8 mouse cellular contexts compared by ENCODE assay signal in the genomic region with DNA sequence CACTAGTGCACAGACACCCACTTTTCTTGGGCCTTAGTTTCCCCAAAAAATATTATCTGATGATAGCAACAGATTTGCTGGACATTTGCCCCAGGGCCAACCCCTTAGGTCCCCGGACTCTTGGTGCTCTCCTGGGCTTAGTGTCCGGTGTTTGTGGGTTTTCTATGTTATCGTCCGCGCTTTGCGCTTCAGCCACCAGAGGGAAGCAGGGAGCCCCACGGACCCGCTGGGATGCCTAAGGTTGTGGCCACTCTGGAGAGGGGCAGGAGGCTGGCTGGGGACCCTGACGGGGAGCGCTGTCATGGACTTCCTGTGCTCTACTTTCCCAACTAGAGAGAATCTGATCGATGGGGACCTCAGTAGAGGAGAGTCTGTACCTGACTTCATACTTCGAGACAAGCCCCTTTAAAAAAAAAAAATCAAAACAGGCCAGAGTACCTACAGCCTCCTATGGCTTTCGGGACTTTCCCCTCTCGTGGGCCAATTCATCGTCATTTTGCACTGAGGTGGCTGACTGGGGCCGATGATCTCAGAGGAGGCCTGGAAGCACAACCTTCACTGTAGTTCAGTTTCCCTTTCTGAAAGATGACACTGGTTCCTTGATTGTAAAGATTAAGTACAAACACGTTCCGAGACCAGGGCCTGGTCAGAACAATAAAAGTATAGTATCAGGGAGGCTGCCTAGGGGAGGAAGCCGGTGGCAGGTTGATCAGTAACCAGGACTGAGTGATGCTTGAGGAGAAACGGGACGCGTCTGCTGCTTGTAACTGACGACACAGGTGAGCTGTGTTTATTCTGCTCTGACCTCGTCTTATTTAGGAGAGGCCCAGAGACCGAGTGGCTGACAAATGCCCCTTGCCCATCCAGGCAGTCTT. TPM values are rescaled to one million over a fixed set of nuclear protein-coding genes. Genes with fewer than 3 reads are reported as not detected.
DNase-seq lines count a peak whose midpoint lies in the region; ATAC-seq and TF ChIP-seq lines count a peak whose summit lies in the region.

No protein-coding gene starts in this region.

- no peaks in the 10 kb centered on the region for H3K27me3 ChIP-seq in CH12.LX (replicated peaks)
- H3K27me3 ChIP-seq in forebrain, embryonic 13.5 days: peaks cover 35% of the 10 kb centered on the region
- peaks cover 26% of the 10 kb centered on the region for H3K27me3 ChIP-seq in liver, embryonic 16.5 days (ENCODE audit: control insufficient read depth, insufficient read depth, low read depth, low read length)
- peaks cover 32% of the 10 kb centered on the region for H3K27me3 ChIP-seq in neural tube, embryonic 12.5 days (replicated peaks)
- peaks cover 14% of the 10 kb centered on the region for H3K27me3 ChIP-seq in stomach, embryonic 16.5 days (ENCODE audit: control insufficient read depth, insufficient read depth, low read length)

- no peak; the same call in 1 of the 2 replicates for TF ChIP-seq EP300 in CH12.LX (IDR thresholded peaks at IDR 0.05; ENCODE audit: low read length)

- peak; percentile 59 for TF ChIP-seq RAD21 in CH12.LX (IDR thresholded peaks at IDR 0.05; ENCODE audit: low read depth, low read length)

- peak; percentile 41 to 94 for TF ChIP-seq CTCF in CH12.LX (conservative IDR thresholded peaks at IDR 0.05 in 1 of 2, IDR thresholded peaks at IDR 0.05 in 1 of 2; ENCODE audit: low read depth in 2 of 2, low read length in 2 of 2)

- WGBS in forebrain, embryonic 13.5 days: 35% methylated on average over 25 of the region's 25 CpGs
- 12% methylated on average over 25 of the region's 25 CpGs for whole genome bisulfite sequencing in large intestine, adult 2 months
- WGBS in liver, embryonic 16.5 days (ENCODE audit: insufficient replicate concordance): 20% methylated on average over 25 of the region's 25 CpGs
- 23% methylated on average over 25 of the region's 25 CpGs for WGBS in neural tube, embryonic 12.5 days
- 18% methylated on average over 25 of the region's 25 CpGs for WGBS in stomach, embryonic 16.5 days

- peak overlapping the region; percentile 75 for H3K4me2 ChIP-seq in CH12.LX (ENCODE audit: insufficient read depth, low read depth, poor library complexity, severe bottlenecking)
- H3K4me2 ChIP-seq in forebrain, embryonic 13.5 days: peak overlapping the region; percentile 95
- H3K4me2 ChIP-seq in liver, embryonic 16.5 days (ENCODE audit: low read depth, low read length): peak overlapping the region; percentile 93
- H3K4me2 ChIP-seq in neural tube, embryonic 12.5 days (replicated peaks): peak overlapping the region; percentile 77
- H3K4me2 ChIP-seq in stomach, embryonic 16.5 days (ENCODE audit: low read depth, low read length): peak overlapping the region; percentile 79

- in situ Hi-C loops in CH12.LX (cut with MboI; ENCODE audit: low pct_ligation_motif_present, low pct_unique_long_range_greater_than_20kb, low sequenced_read_pairs): loop anchor here (5.0 kb wide), 1 partner anchor 107 kb away; no protein-coding TSS in a partner anchor

- no peaks in the 10 kb centered on the region for H3K79me2 ChIP-seq in CH12.LX (replicated peaks; ENCODE audit: control insufficient read depth, extremely low read depth, insufficient read depth, poor library complexity, severe bottlenecking)

- H3K4me1 ChIP-seq in CH12.LX (ENCODE audit: control insufficient read depth in 1 of 2, insufficient read depth in 2 of 2): peaks cover 14 to 34% of the 10 kb centered on the region in 2 experiments
- H3K4me1 ChIP-seq in forebrain, embryonic 13.5 days: peaks cover 25% of the 10 kb centered on the region
- H3K4me1 ChIP-seq in liver, embryonic 16.5 days (ENCODE audit: control insufficient read depth, low read depth, low read length): peaks cover 18% of the 10 kb centered on the region
- H3K4me1 ChIP-seq in neural tube, embryonic 12.5 days: peaks cover 19% of the 10 kb centered on the region
- H3K4me1 ChIP-seq in stomach, embryonic 16.5 days (ENCODE audit: control insufficient read depth, insufficient read depth, low read length): peaks cover 22% of the 10 kb centered on the region

- peak; percentile 70 for ATAC-seq in forebrain, embryonic 13.5 days
- ATAC-seq in liver, embryonic 16.5 days (ENCODE audit: low read depth): peak; percentile 64
- ATAC-seq in neural tube, embryonic 12.5 days (ENCODE audit: low FRiP score, low read depth): peak; percentile 49; the same call in 1 of the 2 replicates
- peak; percentile 84 for ATAC-seq in stomach, embryonic 16.5 days (ENCODE audit: insufficient read depth, low FRiP score)

- no peaks in the 10 kb centered on the region for H3K9me3 ChIP-seq in CH12.LX (replicated peaks; ENCODE audit: low read length)
- no peaks in the 10 kb centered on the region for H3K9me3 ChIP-seq in forebrain, embryonic 13.5 days (replicated peaks)
- H3K9me3 ChIP-seq in liver, embryonic 16.5 days (replicated peaks; ENCODE audit: control insufficient read depth, low read length): no peaks in the 10 kb centered on the region
- no peaks in the 10 kb centered on the region for H3K9me3 ChIP-seq in neural tube, embryonic 12.5 days
- no peaks in the 10 kb centered on the region for H3K9me3 ChIP-seq in stomach, embryonic 16.5 days (replicated peaks; ENCODE audit: control insufficient read depth, low read length)

- DNase-seq in CH12.LX (ENCODE audit: extremely low read depth): peak; percentile 77
- peak; percentile 82 for DNase-seq in cerebellum, adult 11 months
- peak; percentile 85 to 89 for DNase-seq in heart, postnatal 14 days
- DNase-seq in large intestine, adult 2 months (ENCODE audit: low read depth, low spot score): peak; percentile 82

- peak overlapping the region; percentile 12; the same call in 1 of the 2 replicates for H3K27ac ChIP-seq in CH12.LX (ENCODE audit: insufficient read depth, low read depth)
- no peak overlapping the region for H3K27ac ChIP-seq in forebrain, embryonic 13.5 days
- no peak overlapping the region for H3K27ac ChIP-seq in liver, embryonic 16.5 days (ENCODE audit: low read length)
- no peak overlapping the region for H3K27ac ChIP-seq in neural tube, embryonic 12.5 days
- peak overlapping the region; percentile 80 for H3K27ac ChIP-seq in stomach, embryonic 16.5 days (ENCODE audit: low read length)

- peaks cover 16 to 34% of the 10 kb centered on the region in 2 experiments for H3K36me3 ChIP-seq in CH12.LX (replicated peaks in 1 of 2; ENCODE audit: control insufficient read depth in 1 of 2, insufficient read depth in 1 of 2, low read length in 1 of 2)
- H3K36me3 ChIP-seq in forebrain, embryonic 13.5 days (ENCODE audit: poor library complexity, severe bottlenecking): peaks cover 23% of the 10 kb centered on the region
- H3K36me3 ChIP-seq in liver, embryonic 16.5 days (ENCODE audit: control insufficient read depth, insufficient read depth): 0 out of 2 replicates have a peak, but pooled peaks cover 4% of the 10 kb centered on the region
- H3K36me3 ChIP-seq in neural tube, embryonic 12.5 days: peaks cover 18% of the 10 kb centered on the region
- no peaks in the 10 kb centered on the region for H3K36me3 ChIP-seq in stomach, embryonic 16.5 days (ENCODE audit: control insufficient read depth, insufficient read depth, low read length)

- dilution Hi-C loops in CH12.LX (cut with MboI; ENCODE audit: extremely low pct_ligation_motif_present, extremely low pct_unique_long_range_greater_than_20kb, low sequenced_read_pairs): no loop called here

- intact Hi-C loops in heart, postnatal 14 days (cut with DNase I): loop anchor here (1.0 to 2.0 kb wide), 4 partner anchors 61 to 111 kb away; no protein-coding TSS in a partner anchor

- H3K4me3 ChIP-seq in CH12.LX (replicated peaks in 1 of 3; ENCODE audit: low read depth in 2 of 3, low read length in 2 of 3, poor library complexity in 1 of 3): peak overlapping the region; percentile 41 to 61 (median 56)
- peak overlapping the region; percentile 45 for H3K4me3 ChIP-seq in forebrain, embryonic 13.5 days
- peak overlapping the region; percentile 63 for H3K4me3 ChIP-seq in liver, embryonic 16.5 days (ENCODE audit: low read depth, low read length)
- H3K4me3 ChIP-seq in neural tube, embryonic 12.5 days: peak overlapping the region; percentile 34
- H3K4me3 ChIP-seq in stomach, embryonic 16.5 days (replicated peaks; ENCODE audit: low read length): peak overlapping the region; percentile 54

- no peak for TF ChIP-seq POLR2A in CH12.LX (IDR thresholded peaks at IDR 0.05; ENCODE audit: low read depth, low read length)

- peak overlapping the region; percentile 78 for H3K9ac ChIP-seq in CH12.LX (ENCODE audit: insufficient read depth, low read depth)
- H3K9ac ChIP-seq in forebrain, embryonic 13.5 days: peak overlapping the region; percentile 64
- H3K9ac ChIP-seq in liver, embryonic 16.5 days (ENCODE audit: low read depth, low read length): peak overlapping the region; percentile 56
- peak overlapping the region; percentile 38; the same call in 1 of the 2 replicates for H3K9ac ChIP-seq in neural tube, embryonic 12.5 days
- peak overlapping the region; percentile 74 for H3K9ac ChIP-seq in stomach, embryonic 16.5 days (ENCODE audit: low read length)

TF ChIP-seq in CH12.LX, 34 proteins besides CTCF, POLR2A, EP300 and RAD21 (continues in another document):
- TF ChIP-seq TCF12 (IDR thresholded peaks at IDR 0.05; ENCODE audit: low read depth, low read length) (0 out of 2 replicates have a peak, but pooled peaks have one; percentile 7), UBTF (IDR thresholded peaks at IDR 0.05; ENCODE audit: low read depth, low read length) (peak; percentile 81)

RNA-seq across cellular contexts. Expression of a gene that starts 0.7 kb away (rescaled TPM):
- total RNA-seq in CH12.LX (2012; rRNA removed): 0.17 and 0.30 TPM in 2 replicates
- total RNA-seq in CH12.LX (2014; rRNA removed): 0.13 and 0.14 TPM in 2 replicates
- polyA plus RNA-seq in CH12.LX (2012; ENCODE audit: insufficient read length, low read depth): 0.15 TPM in 1 of 2 replicates, not detected in the other
- 0.53 and 0.63 TPM in 2 replicates for polyA plus RNA-seq in forebrain, embryonic 13.5 days (2015; fragmentation: Nextera tagmentation; extraction: Ambion mirVana)
- 10 to 100 TPM; 11.9 to 13.4 TPM for total RNA-seq in heart, postnatal 14 days (2021)
- polyA plus RNA-seq in large intestine, adult 2 months (2012; rRNA removed): 2.2 and 2.5 TPM in 2 replicates
- polyA plus RNA-seq in liver, embryonic 16.5 days (2015; fragmentation: Nextera tagmentation; extraction: Ambion mirVana): 1.6 and 1.7 TPM in 2 replicates
- polyA plus RNA-seq in neural tube, embryonic 12.5 days (2016; fragmentation: Nextera tagmentation; extraction: Ambion mirVana): 1.2 and 1.3 TPM in 2 replicates
- polyA plus RNA-seq in stomach, embryonic 16.5 days (2015; fragmentation: Nextera tagmentation; extraction: Ambion mirVana): 2.5 and 2.7 TPM in 2 replicates

RNA-seq across cellular contexts. Expression of a gene that starts 17.5 kb away (rescaled TPM):
- total RNA-seq in CH12.LX (2012; rRNA removed) (32.9 and 35.5 TPM in 2 replicates), CH12.LX (2014; rRNA removed) (36.8 and 43.3 TPM in 2 replicates)
- polyA plus RNA-seq in CH12.LX (2012; ENCODE audit: insufficient read length, low read depth): 35.1 and 41.6 TPM in 2 replicates
- polyA plus RNA-seq in forebrain, embryonic 13.5 days (2015; fragmentation: Nextera tagmentation; extraction: Ambion mirVana): 41.9 and 44.7 TPM in 2 replicates
- total RNA-seq in heart, postnatal 14 days (2021): 10 to 100 TPM; 22.4 TPM
- 19.3 and 19.6 TPM in 2 replicates for polyA plus RNA-seq in large intestine, adult 2 months (2012; rRNA removed)
- polyA plus RNA-seq in liver, embryonic 16.5 days (2015; fragmentation: Nextera tagmentation; extraction: Ambion mirVana): 17.6 and 17.7 TPM in 2 replicates
- 39.9 and 40.7 TPM in 2 replicates for polyA plus RNA-seq in neural tube, embryonic 12.5 days (2016; fragmentation: Nextera tagmentation; extraction: Ambion mirVana)
- polyA plus RNA-seq in stomach, embryonic 16.5 days (2015; fragmentation: Nextera tagmentation; extraction: Ambion mirVana): 33.5 and 35.7 TPM in 2 replicates

Comparison
In these comparisons a context has a peak if more than half of its experiments do, and no peak if none do; other contexts are left out.
1. H3K27ac ChIP-seq: peak in CH12.LX (single experiment) and stomach, embryonic 16.5 days (single experiment); none in forebrain, embryonic 13.5 days (single experiment), liver, embryonic 16.5 days (single experiment) and neural tube, embryonic 12.5 days (single experiment).
2. Peak in every context shown above with its lines, with median percentiles within 50 percentile points of each other: DNase-seq, H3K4me2 ChIP-seq, H3K4me3 ChIP-seq, H3K9ac ChIP-seq and ATAC-seq.